Comparison of ENCODE assay signal across 13 mouse cellular contexts in the genomic region with DNA sequence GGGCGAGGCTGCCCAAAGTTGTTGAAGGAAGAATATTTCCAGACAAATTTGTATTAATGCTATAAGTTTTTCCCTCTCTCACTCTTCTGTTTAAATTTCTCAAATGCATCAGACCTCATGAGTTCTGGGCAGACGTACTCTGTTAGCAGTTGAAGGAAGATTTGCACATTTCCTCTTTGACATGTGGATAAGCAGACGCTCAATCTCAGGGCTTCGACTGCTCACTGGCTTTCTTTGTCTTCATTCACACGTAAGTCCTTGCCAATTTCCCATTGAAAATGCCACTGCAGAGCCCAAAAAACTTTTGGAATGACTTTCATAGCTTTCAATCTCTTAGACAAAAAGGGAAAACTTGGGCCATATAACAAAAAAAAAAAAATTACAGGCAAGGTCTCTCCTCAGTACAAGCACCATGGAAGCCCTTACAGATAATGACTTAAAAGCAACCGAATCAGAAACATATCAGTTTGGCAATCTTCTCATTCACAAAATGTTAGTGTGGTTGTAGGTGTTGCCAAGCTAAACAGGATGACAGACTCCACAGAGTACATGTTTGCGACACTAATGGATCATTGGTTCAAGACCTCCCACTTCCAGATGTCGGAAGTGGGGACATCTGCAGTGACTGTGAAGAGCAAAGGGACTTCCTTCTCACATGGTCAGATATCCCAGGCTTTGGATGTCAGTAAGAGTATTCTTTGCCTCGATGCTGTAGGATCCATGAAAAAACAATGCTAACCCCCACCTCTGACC.
"Had no signal": no experiment of that assay in that cellular context is flagged by ENCODE, and none has a peak within 500 bp of the region (broad histone marks: within the 10 kb centered on the region; RNA-seq: fewer than 3 reads in every experiment).

No protein-coding gene starts in this region.

- DNase-seq: kidney, adult 8-10 months; kidney, postnatal 36 days; liver; liver, embryonic 13.5 days; liver, postnatal 0 days; midbrain, embryonic 14.5 days; thymus, postnatal 4 days had no signal

- H3K27ac ChIP-seq: limb, embryonic 12.5 days; liver, embryonic 13.5 days; midbrain, embryonic 10.5 days; neural tube, embryonic 15.5 days; stomach, postnatal 0 days had no signal

- H3K27me3 ChIP-seq: limb, embryonic 12.5 days; liver, embryonic 13.5 days; neural tube, embryonic 15.5 days had no signal

- H3K4me1 ChIP-seq: limb, embryonic 12.5 days; liver, embryonic 13.5 days; midbrain, embryonic 10.5 days; neural tube, embryonic 15.5 days had no signal

- H3K4me3 ChIP-seq: limb, embryonic 12.5 days; liver, embryonic 13.5 days; midbrain, embryonic 10.5 days; myocyte; neural tube, embryonic 15.5 days had no signal

- ATAC-seq: intestine, postnatal 0 days; liver, postnatal 0 days had no signal

- H3K4me2 ChIP-seq: limb, embryonic 12.5 days; liver, embryonic 13.5 days; neural tube, embryonic 15.5 days had no signal

- H3K9me3 ChIP-seq: limb, embryonic 12.5 days; liver, embryonic 13.5 days; midbrain, embryonic 10.5 days; neural tube, embryonic 15.5 days had no signal

- H3K9ac ChIP-seq: limb, embryonic 12.5 days; liver, embryonic 13.5 days; liver, postnatal 0 days; neural tube, embryonic 15.5 days had no signal

- H3K36me3 ChIP-seq: limb, embryonic 12.5 days; liver, embryonic 13.5 days; midbrain, embryonic 10.5 days; neural tube, embryonic 15.5 days had no signal
